Mouse (Mus musculus): ENCODE data around the gene Pidd1. TPM values are rescaled to one million over a fixed set of nuclear protein-coding genes. Genes with fewer than 3 reads are reported as not detected.
A peak's percentile ranks its signal among the peaks of the same experiment; 100 is the strongest.

The Pidd1 gene
- total RNA-seq, 2 experiments from 2014 or later = 2.4 to 3.2 TPM

DNA sequence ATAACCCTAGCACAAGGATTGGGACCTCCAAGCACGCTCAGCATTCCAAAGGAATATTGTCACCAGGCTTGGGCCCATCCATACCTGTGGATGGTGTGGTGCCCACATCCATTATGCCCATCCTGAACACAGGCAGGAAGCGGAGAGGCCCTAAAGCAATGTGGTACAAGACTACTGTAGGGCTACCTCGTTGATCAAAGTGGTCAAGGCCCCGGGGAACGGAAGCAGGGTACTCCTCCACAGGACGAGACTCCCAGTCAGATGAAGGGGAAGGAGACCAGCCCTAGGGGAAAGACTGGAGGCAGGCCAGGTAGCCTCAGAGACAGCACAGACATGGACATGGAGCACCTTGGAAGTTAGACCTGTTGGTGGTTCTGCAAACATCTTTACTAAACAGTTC is 28.9 kb upstream of the Pidd1 start:
- DNase-seq = no peak

DNA sequence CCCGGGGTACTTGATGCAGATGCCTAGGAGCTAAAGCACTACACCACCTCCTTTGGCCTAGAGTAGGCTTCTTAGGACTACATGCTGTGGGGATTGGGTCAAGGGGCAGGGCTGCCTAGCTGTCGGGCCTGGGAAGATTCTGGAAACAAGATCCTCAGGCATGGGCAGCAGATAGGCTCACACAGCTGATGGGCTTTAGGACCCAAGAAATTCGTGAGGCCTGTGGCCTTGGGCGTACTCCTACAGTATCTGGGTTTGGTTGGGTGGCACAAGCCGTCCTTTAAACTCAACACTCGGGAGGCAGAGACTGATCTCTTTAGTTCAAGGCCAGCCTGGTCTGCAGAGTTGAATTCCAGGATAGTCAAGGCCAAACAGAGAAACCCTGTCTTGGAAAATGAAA is 28.4 kb upstream of the Pidd1 start:
- DNase-seq = no peak

DNA sequence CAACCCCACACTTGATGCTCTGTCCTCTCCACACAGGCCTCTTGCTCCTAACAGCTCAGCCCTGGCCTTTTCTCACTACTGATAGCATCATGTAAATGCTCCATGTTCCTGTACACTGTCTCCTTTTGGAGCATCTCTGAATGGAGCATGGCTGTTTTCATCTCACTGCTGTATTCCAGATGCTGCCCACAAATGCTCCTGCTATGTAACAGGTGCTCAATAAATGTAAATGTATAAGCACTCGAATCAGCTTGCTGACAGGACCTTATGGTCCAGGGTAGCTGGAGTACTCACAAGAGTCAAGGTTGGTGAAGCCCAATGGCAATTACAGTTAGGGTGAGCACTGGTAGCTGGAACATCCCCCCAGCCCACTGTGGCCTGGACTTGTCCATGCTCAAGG is 27.4 kb upstream of the Pidd1 start:
- DNase-seq = peak; percentile 2

DNA sequence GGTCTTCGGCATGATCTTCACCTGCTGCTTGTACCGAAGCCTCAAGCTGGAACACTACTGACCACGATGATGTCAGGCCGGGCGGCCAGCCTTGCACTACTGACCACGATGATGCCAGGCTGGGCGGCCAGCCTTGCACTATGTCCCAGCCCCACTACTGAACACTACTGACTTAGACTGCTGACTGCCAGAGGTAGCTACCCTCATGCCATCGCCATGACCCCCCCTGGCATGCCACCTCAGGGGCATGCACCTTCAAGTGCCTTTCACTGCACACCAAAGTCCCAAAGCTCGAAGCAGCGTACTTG is 26.8 kb upstream of the Pidd1 start:
- DNase-seq = peak; percentile 5

DNA sequence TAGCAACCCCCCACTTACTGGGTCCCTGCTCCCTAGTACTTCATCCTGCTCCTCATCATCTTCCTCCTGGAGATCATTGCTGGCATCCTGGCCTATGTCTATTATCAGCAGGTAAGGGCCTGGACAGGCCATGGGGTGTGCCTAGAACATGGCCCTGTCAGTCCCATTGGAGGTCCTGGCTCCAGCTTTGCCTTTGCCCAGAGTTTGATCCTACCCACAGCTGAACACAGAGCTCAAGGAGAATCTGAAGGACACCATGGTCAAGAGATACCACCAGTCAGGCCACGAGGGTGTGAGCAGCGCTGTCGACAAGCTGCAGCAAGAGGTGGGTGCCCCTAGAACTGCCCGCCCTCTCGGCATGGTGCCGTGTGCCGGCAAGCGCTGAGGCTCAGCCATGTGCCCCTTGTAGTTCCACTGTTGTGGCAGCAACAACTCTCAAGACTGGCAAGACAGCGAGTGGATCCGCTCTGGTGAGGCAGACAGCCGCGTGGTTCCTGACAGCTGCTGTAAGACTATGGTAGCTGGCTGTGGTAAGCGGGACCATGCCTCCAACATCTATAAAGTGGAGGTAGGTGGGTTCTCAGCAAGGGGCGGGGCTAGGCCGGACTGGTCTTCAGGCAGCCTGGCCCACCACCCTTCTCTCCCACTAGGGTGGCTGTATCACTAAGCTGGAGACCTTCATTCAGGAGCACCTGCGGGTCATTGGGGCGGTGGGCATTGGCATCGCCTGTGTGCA is 26.2 kb upstream of the Pidd1 start:
- no peak for DNase-seq

DNA sequence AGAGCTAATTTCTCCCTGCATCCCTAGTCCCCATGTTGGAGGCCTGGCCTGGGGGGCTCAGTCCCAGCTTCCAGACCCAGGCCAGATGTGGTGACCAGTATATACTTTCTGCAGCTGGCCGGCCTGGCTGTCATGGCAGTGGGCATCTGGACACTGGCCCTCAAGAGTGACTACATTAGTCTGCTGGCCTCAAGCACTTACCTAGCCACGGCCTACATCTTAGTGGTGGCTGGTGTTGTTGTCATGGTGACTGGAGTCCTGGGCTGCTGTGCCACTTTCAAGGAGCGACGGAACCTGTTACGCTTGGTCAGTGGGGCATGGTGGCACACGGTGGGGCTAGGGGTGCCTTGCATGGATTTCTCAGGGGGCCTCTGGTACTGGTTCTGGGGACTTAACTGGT is 25.5 kb upstream of the Pidd1 start:
- DNase-seq = no peak

DNA sequence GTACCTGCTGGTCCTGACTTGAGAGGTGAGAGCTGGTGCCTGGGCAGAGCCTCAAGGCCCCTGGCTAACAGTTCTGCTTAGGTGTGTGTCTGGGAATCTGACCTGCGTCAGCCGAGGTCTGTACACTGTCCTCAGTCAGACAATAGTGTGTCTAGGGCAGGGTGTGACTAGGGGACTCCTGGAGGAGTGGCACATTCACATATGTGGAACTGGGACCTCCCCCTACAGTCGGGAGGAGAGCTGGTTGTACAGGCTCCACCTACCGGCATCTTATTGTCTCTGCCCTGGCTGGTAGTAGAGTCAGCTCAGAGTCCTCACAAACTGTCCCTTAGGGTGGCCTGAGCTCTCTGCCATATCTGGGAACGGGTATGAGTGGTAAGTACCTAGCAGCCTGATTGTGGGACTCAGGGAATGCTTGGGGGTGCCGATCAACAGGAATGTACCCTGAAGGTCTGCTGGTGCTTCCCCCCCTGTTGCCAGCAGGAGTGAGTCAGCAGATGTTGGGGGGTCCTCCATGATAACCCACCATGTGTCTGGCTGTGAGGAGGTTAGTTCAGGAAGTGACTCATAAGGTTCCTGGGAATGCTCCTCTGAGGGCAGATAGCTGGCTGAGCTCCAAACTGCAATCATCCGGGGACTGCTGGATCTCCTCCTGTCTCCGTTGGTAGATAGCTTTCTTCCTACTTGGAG is 24.8 kb upstream of the Pidd1 start:
- DNase-seq = peak; percentile 56

DNA sequence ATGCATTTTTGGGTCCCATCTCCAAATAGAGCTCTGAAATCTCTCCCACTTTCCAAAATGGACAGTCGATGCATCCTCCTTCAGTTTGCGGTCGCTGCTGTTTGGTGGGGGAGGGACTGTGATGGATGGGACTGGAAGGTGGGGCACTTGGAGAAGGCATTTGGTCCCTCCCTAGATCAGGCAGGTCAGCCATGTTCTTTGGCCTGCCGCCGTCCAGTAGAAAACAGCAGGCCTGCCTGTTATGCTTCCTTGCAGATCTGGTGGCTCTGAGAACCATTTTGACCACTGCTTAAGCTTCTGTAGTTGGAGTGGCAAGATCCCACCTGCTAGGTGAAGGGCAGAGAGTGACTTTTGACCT is 24.3 kb upstream of the Pidd1 start:
- no peak for DNase-seq

DNA sequence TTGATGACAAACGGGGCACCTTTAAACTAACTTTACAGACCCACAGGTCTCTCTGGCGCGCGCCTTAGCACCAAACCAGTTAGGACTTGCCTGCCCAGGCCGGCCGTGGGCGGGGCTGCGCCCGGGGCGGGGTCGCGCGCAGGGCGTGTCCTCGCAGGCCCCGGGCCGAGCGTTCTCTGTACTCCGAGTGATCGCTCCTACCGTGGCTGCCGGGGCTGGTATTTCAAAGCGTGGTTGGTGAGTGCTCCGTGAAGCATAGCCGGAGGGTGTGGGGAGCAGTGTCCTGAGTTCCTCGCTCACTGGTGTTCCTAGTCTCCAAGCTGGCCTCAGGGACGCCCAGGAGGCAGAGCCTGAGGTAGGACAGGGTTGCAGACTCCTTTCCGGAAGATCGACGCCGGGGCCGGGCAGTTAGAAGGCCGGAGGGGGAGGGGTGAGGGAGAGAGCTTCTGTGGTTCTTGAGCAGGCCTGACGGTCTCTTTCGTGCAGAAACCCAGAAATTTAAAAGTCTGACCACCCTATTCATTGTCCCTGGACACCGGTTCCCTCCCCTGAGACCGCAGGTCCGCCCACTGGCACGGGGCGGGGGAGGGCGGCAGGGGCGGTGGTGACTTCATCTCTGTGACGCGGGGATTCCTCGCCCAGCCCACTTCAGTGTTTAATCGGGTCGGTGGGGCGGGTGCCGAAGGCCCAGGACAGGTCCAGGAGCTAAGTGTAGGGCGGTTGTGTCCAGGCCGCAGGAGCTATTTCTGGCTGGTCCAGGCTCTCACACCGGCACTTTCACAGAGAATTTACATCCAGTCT is 23.6 kb upstream of the Pidd1 start, which contains the start of gene Cd151:
TSS of gene Cd151 (plus strand) at position 163 of the 801 bp plus-strand sequence.
- DNase-seq = peak; percentile 88

DNA sequence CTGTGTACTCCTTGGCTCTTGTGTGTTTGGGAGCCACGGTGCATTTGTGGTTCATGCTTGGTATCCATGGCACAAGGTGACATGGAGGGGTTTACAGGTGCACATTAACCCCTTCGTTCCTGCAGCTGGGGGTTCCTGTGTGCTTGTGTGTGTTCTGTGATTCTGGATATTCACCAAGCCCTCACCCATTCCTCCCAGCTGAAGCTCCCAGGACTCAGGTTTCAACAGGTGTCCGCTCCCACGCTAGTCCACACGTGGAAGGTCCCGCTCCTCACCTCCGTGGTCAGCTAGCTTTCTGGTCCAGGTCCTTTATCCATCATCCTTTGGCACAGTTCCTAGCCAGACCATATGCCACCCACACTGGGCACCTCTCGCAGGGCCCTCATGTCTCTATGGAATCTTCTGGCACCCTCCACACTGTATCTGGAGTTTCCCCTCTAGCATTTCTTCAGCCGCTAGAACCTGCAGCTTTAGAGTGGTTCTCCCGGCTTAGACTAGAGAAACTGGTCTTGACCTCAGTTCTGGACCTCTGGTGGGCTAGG is 22.9 kb upstream of the Pidd1 start:
- no peak for DNase-seq

DNA sequence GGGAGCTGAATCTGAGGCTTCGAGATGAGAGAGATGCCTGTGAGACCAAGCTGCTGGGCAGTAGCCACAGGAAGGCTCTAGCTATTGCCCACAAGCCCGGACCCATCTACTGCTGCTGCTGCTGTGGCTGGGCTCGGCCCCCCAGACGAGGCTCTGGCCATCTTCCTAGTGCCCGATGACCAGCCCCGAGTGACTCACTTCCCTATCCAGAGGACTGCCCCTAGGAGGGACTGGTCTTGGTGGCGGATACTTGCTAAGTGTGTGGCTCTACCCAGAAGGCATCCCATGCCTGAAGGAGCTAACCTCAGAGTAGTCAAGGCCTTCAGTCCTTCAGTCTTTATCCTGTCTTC is 22.2 kb upstream of the Pidd1 start:
- peak; percentile 39 for DNase-seq

DNA sequence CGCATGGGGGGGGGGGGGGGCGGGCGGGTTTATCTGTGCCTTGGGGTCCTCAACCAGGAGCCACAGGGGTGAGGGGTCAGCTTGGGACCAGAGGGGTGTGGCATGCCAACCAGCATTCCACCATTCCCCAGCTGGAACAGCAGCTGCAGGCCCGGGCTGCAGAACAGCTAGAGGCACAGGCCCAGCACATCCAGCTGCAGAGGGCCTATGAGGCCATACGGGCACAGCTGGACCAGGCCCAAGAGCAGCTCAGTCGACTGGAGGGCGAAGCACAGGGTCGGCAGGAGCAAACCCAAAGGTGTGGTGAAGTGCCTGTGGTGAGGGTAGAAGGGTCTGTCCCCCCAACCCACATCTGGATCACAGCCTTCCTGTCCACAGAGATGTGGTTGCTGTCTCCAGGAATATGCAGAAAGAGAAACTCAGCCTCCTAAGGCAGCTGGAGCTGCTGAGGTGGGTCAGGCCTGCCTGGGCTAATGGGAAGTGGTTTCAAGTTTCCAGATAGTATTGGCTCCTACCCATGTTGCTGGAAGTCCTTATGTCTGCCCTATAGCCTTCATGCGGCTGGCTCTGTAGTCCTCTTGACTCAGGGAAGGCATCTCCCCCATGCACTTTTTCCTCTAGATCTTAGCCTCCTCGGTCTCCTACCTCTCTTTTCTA is 21.7 kb upstream of the Pidd1 start:
- DNase-seq = peak; percentile 54

DNA sequence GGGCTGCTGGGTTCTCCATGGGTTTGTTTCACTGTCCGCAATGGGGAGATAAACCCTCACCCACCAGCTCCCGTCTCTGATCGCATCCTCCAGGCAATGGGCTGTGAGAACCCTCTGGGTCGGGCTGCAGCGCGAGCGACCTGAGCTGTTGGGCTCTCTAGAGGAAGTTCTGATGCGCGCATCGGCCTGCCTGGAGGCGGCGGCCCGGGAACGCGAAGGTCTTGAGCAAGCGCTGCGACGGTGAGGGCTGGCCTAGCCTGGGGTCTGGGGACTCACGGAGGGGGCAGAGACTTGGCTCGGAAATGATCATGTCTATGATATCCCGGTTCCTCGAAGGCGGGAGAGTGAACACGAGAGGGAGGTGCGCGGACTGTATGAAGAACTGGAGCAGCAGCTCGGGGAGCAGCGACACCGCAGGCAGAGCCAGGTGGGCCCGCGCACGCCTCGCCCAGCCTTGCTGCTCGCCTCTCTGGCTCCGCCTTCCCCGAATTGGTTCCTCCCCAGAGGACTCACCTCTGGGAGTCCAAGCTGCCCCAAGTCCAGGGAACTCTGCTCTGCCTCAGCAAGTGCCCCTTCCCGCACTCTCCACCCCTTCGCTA is 20.9 kb upstream of the Pidd1 start:
- DNase-seq = peak; percentile 27

DNA sequence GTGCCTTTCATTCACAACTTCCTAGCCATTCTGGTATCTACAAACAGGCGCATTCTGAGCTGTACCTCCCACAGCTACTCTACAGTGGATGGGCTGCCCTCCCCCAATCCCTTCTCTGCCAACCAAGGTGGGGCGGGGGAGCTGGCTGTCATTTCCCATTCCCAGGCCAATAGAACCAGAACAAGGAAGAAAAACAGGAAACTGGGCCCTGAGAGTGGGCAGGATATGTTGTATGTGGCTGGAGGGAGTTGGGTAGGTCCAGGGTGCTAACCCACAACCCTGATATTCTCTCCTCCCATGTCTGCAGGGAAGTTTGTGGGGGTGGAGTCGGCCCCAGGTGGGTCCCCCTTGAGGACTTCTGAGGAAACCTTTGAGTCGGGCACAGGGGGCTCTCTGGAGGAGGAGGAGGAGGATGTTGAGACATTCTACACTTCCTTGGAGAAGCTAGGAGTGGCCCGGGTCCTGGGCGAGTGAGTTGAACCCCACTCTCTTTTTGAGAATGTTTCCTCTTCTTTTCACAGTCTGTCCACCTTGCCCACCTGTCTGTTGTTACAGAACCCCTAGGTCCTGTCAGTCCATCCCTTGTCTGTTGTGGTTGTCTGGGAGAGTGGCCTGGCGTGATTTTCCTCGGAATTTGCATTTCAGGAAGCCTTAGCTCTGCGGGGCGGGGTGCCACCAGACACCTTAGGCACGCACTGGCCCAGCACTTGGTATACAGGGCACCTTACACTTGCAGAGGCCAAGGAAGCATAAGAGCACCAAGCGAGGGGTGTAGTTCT is 20.2 kb upstream of the Pidd1 start:
- no peak for DNase-seq

DNA sequence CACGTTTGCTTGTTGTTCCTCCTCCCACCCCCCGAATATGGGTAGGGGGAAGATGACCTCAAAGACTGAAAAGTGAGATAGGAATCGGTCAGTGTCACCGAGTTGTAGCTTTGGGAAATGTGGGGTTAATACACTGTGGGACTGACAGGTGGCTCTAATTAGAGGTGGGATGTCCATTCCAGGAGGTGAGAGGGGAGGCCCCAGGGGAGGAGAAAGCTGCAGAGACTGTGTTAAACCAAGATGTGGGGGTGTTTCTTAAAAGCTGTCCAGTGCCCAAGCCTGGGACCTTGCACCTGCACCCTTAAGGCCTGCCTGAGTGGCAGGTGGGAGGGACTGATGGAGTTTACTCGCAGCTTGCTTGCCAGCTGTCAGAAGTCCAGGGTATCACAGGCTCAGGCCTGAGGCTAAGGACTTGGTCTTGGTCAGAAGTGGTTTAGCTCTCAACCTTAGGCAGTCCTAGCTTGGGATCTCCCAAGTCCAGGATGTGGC is 18.6 kb upstream of the Pidd1 start:
- peak; percentile 34 for DNase-seq

DNA sequence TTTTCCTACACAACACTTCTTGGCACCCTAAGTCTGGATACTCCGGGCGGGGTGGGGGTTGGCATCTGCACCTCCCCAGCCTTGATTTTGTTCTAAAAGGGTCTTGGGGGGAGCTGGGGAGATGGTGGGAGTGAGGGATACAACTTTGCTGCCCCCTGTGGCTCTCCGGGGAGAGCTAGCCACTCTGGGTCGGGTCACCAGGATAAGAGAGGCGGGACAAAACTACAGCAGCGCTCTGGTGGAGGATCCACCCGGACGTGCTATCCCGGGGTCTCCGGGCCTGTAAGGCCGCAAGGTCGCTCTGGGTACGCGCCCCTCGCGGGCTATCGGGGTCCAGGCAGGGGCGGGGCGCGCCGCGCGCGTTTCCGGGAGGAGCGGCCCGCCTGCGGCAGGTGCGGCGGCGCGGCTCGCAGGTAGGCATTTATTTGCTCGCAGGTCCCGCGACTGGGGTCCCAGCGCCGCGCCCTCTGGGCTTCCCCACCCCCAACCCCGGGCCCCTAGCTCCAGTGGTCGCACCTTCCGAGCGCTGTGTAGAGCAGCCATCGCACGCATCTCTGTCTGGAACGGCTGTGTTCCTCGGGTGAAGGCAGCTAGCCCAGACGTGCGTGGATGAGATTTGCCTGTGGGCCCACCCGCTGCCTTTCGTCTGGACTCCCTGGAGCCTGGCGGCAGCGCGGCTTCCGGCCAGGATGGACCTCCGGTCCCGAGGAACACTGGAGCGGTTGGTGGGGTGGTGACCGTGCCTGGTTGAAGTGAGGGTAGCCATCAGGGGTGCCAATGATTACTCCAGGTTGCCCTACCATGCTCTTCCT is 17.9 kb upstream of the Pidd1 start:
- DNase-seq = peak; percentile 43

DNA sequence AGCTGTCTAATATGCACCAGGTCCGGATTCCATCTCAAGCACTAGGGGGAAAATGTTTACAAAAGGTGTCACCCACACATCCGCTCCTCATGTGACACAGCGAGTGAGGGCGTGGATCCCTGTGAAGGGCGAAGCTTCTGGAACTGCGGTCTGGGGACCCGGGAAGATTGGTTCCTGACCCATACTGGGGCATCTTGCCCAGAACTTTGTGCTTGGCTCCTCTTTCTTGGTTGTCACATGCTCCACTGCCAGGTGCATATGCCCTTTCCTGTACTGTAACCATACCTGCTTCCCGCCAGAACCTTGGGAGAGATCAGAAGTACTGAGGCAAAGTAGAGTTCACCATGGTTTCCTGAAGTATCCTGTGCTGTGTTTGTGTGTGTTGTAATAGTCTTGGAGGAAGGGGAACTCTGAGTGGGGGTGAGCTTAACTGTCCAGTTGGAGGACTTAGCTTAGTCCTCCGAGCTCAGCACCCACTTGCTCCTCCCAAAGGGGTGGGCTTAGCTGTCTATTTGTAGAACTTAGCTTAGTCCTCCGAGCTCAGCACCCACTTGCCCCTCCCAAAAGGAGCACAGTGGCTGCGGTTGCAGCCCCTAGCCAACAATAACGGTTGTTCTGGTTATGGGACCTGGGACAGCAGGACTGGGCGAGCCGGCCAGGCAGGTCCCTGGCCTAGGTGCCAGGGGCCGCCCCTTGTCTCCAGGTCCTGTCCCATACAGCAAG is 16.7 kb upstream of the Pidd1 start, which contains the start of gene Cracr2b:
TSS of gene Cracr2b (plus strand) at position 704 of the 723 bp plus-strand sequence.
- DNase-seq = peak; percentile 29

DNA sequence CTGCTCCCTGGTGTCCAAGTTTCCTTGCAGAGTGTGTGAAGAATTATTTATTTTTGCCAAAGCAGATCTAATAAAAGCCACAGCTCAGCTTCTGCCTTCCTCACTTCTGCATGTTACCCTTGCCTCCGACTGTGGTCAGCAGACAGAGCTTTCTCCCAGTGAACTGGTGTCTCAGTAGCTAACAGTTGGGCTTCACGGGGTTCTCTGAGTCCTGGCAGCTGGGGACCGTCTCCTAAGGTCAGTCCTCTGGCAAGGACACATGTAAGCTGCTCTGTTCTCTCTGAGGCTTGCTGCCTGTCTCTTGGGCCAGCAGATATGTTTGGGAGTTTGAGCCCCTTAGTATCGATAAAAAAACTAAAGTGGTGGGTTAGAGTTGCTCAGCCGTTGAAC is 16.2 kb upstream of the Pidd1 start:
- no peak for DNase-seq

DNA sequence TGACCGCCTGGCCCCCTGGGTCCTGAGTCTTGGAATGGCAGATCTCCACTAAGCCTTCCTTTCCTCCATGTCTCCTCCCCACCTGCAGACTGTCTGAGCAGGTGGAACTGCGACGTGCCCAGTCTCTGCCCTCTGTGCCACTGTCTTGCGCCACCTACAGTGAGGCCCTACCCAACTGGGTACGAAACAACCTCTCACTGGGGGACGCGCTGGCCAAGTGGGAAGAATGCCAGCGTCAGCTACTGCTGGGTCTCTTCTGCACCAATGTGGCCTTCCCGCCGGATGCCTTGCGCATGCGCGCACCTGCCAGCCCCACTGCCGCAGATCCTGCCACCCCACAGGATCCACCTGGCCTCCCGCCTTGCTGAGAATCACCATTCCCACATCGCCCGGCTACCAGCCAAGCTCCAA is 15.5 kb upstream of the Pidd1 start:
- DNase-seq = peak; percentile 27

DNA sequence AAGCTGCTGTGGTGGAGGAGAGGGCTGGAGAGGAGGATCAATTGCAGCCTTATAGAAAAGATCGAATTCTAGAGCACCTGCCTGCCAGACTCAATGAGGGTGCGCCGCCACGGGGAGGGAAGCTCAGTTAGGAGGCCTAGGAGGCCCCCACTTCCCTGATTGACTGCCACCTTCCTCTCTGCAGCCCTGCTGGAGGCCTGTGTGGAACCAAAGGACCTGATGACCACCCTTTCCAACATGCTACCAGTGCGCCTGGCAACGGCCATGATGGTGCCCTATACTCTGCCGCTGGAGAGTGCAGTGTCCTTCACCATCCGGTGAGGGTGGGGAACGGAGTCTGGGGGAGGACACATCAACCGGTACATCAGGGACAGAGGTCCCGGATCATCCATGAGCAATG is 14.8 kb upstream of the Pidd1 start:
- no peak for DNase-seq

Data from gastrocnemius, postnatal 10 days (tissue).